In the genomic region with DNA sequence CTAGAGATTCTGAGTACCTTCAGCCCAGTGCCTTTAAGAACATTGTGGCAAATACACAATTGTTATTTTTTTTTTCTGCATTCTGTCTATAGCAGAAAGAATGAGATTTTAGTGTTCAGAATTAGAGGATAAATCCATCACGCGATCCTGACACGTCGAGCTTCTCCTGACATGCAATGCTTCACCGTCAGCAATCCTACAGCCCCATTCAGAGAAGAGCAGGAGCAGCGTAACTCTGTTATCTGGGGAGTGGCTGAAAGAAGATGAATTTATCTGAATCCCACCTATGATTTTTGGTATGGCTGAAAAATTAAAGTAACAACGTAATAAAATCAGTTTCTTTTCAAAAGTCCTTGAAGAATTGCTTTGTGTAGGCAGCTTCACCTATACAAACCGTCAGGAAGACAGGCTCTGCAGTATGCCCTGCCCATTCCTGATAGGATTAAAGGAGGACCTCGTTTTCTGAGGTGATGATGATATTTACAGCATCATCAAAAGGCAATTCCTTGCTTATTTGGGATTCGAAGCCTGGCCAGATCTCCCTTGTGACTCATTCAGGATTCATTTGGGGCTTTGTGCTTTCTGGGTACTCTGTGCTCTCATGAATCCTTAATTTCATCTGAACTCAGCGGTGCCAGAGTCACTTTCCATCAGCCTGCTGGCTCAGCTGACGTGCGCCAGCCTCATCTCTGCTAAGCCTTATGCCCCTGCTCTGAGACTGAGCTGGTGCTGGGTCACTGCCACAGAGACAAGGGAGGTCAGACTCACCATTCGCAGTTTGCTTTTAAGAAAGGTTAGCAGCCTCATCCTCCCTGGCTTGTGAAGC, we compare ENCODE assay signal across 8 mouse cellular contexts.
DNase-seq lines count a peak whose midpoint lies in the region; ATAC-seq and TF ChIP-seq lines count a peak whose summit lies in the region.

No protein-coding gene starts in this region.

- DNase-seq in cerebellum, postnatal 14 days: peak; percentile 69 to 74
- DNase-seq in cerebellum, adult 11 months: no peak
- peak; percentile 68 for DNase-seq in Muller cell, postnatal 12 days (ENCODE audit: inconsistent ontology term)
- peak; percentile 62 for DNase-seq in forebrain, postnatal 0 days
- DNase-seq in midbrain, embryonic 14.5 days: peak; percentile 84
- no peak for DNase-seq in spleen, adult 12 weeks (ENCODE audit: low spot score)
- DNase-seq in spleen, postnatal 10 days (ENCODE audit: low spot score in 2 of 2): no peak
- no peak for DNase-seq in gastrocnemius, postnatal 25 days

- no peaks in the 10 kb centered on the region for H3K4me1 ChIP-seq in forebrain, postnatal 0 days (ENCODE audit: insufficient read depth)
- peaks cover 35% of the 10 kb centered on the region for H3K4me1 ChIP-seq in midbrain, embryonic 14.5 days (ENCODE audit: control insufficient read depth, insufficient read depth, low read length)

- no peaks in the 10 kb centered on the region for H3K9me3 ChIP-seq in forebrain, postnatal 0 days (ENCODE audit: low read length)
- no peaks in the 10 kb centered on the region for H3K9me3 ChIP-seq in midbrain, embryonic 14.5 days (ENCODE audit: control insufficient read depth, low read length)

- no peak overlapping the region for H3K4me3 ChIP-seq in forebrain, postnatal 0 days (ENCODE audit: low read depth, low read length)
- H3K4me3 ChIP-seq in midbrain, embryonic 14.5 days (replicated peaks; ENCODE audit: low read depth, low read length): 0 out of 2 replicates have a peak overlapping the region, but pooled peaks have one; percentile 11

- WGBS in forebrain, postnatal 0 days: 26% methylated on average over 14 of the region's 14 CpGs
- 17% methylated on average over 14 of the region's 14 CpGs for WGBS in midbrain, embryonic 14.5 days

- peak; percentile 70 for ATAC-seq in forebrain, postnatal 0 days
- peak; percentile 81 for ATAC-seq in midbrain, embryonic 14.5 days (ENCODE audit: low FRiP score, low TSS enrichment)

- H3K27ac ChIP-seq in forebrain, postnatal 0 days (ENCODE audit: low read depth, low read length): peak overlapping the region; percentile 57
- H3K27ac ChIP-seq in midbrain, embryonic 14.5 days (replicated peaks; ENCODE audit: low read depth, low read length): peak overlapping the region; percentile 93

- peak overlapping the region; percentile 38 for H3K4me2 ChIP-seq in forebrain, postnatal 0 days (ENCODE audit: low read depth)
- H3K4me2 ChIP-seq in midbrain, embryonic 14.5 days (ENCODE audit: low read length): peak overlapping the region; percentile 46

- 0 out of 2 replicates have a peak overlapping the region, but pooled peaks have one; percentile 1 for H3K9ac ChIP-seq in forebrain, postnatal 0 days
- peak overlapping the region; percentile 41; the same call in 1 of the 2 replicates for H3K9ac ChIP-seq in midbrain, embryonic 14.5 days (replicated peaks; ENCODE audit: low read length)

- no peaks in the 10 kb centered on the region for H3K36me3 ChIP-seq in forebrain, postnatal 0 days (ENCODE audit: insufficient read depth)
- no peaks in the 10 kb centered on the region for H3K36me3 ChIP-seq in midbrain, embryonic 14.5 days (ENCODE audit: control insufficient read depth, insufficient read depth, low read length)

- no peak for TF ChIP-seq CTCF in forebrain, postnatal 0 days (IDR thresholded peaks at IDR 0.05; ENCODE audit: low read depth)

- H3K27me3 ChIP-seq in forebrain, postnatal 0 days (ENCODE audit: insufficient read depth, low read length): no peaks in the 10 kb centered on the region
- H3K27me3 ChIP-seq in midbrain, embryonic 14.5 days (ENCODE audit: control insufficient read depth, insufficient read depth, low read length): no peaks in the 10 kb centered on the region

Comparison
In these comparisons a context has a peak if more than half of its experiments do, and no peak if none do; other contexts are left out.
1. DNase-seq: peak in cerebellum, postnatal 14 days (2 of 2), Muller cell, postnatal 12 days (single experiment), forebrain, postnatal 0 days (single experiment) and midbrain, embryonic 14.5 days (single experiment); none in cerebellum, adult 11 months (single experiment), spleen, adult 12 weeks (single experiment), spleen, postnatal 10 days (0 of 2) and gastrocnemius, postnatal 25 days (single experiment).